Mouse (Mus musculus) liver, postnatal 0 days (tissue): ENCODE data around the gene Nelfa.

Experiments used
- CTCF ChIP-seq: sonication (generic); IDR thresholded peaks from 2 replicates; pipeline ENCODE4 v1.5.1; 2016; ENCODE audit warnings: antibody characterized with exemption, low read depth
- EP300 ChIP-seq: IDR thresholded peaks from 2 replicates; pipeline ENCODE4 v1.6.1; 2016; ENCODE audit warnings: antibody characterized with exemption, low read depth, mild to moderate bottlenecking

- TF ChIP-seq CTCF (no peak), EP300 (no peak)
Observed at GRCm38 (mm10) chr5:33922566-33922965, 13.6 kb downstream of the Nelfa start.
